Mouse (Mus musculus) embryonic facial prominence, embryonic 13.5 days (tissue): ENCODE measurements around the gene Vegfd. TPM values are rescaled to one million over a fixed set of nuclear protein-coding genes. Genes with fewer than 3 reads are reported as not detected.
A peak's percentile ranks its signal among the peaks of the same experiment; 100 is the strongest.

Source experiments
- ATAC-seq: fragments of 200-750 bp; cut with Nextera tagmentation; 2 replicates; pipeline ENCODE4 v1.8.0; 2017; ENCODE audit warnings: low read depth; ENCODE audit not compliant: insufficient number of reproducible peaks, insufficient read depth, low FRiP score, low TSS enrichment
- H3K27ac ChIP-seq: fragments of 300-500 bp; sonication (generic); 2 replicates; pipeline ENCODE4 v1.5.1; 2015; ENCODE audit warnings: moderate library complexity, mild to moderate bottlenecking, inconsistent platforms
- H3K27me3 ChIP-seq: fragments of 300-500 bp; sonication (generic); 2 replicates; pipeline ENCODE4 v1.6.1; 2015; ENCODE audit warnings: mild to moderate bottlenecking, inconsistent platforms
- H3K36me3 ChIP-seq: fragments of 300-500 bp; sonication (generic); 2 replicates; pipeline ENCODE4 v1.6.1; 2015; ENCODE audit warnings: mild to moderate bottlenecking, inconsistent platforms
- H3K4me1 ChIP-seq: fragments of 300-500 bp; sonication (generic); 2 replicates; pipeline ENCODE4 v1.6.1; 2015; ENCODE audit warnings: inconsistent platforms
- H3K4me2 ChIP-seq: fragments of 300-500 bp; sonication (generic); 2 replicates; pipeline ENCODE4 v1.6.1; 2015; ENCODE audit warnings: moderate library complexity, mild to moderate bottlenecking, inconsistent platforms
- H3K4me3 ChIP-seq: fragments of 300-500 bp; sonication (generic); 2 replicates; pipeline ENCODE4 v1.5.1; 2015; ENCODE audit warnings: mild to moderate bottlenecking, inconsistent platforms
- H3K9ac ChIP-seq: fragments of 300-500 bp; sonication (generic); 2 replicates; pipeline ENCODE4 v1.6.1; 2015; ENCODE audit warnings: mild to moderate bottlenecking, inconsistent platforms
- H3K9me3 ChIP-seq: fragments of 300-500 bp; sonication (generic); 2 replicates; pipeline ENCODE4 v1.6.1; 2016; ENCODE audit warnings: inconsistent platforms
- WGBS: fragments of 180-500 bp; shearing (Covaris S2); methylation state at CpG from one replicate; pipeline ENCODE4 v1.1.7; 2015; ENCODE audit warnings: mixed read lengths; 5-methylcytosine and 5-hydroxymethylcytosine counted together
- polyA plus RNA-seq: library from polyadenylated mRNA; unstranded; fragments of >200 nt; fragmentation: Nextera tagmentation; extraction: Ambion mirVana; gene quantifications from 2 replicates; pipeline ENCODE4 v1.2.1, GENCODE M21; 2015

The Vegfd gene
- polyA plus RNA-seq, 1 experiment from 2014 or later = 3.1 TPM

GRCm38 (mm10) chrX:164381618-164382408, 8.6 kb downstream of the Vegfd start:
- 24% methylated on average over 32 of the region's 33 CpGs for WGBS
- ATAC-seq = peak; percentile 97
- H3K4me3 ChIP-seq = peak overlapping the region; percentile 41
- no peaks in the 10 kb centered on the region for H3K9me3 ChIP-seq
- H3K4me2 ChIP-seq = peak overlapping the region; percentile 61
- peak overlapping the region; percentile 44; the same call in 1 of the 2 replicates for H3K9ac ChIP-seq
- no peak overlapping the region; the same call in 1 of the 2 replicates for H3K27ac ChIP-seq
- no peaks in the 10 kb centered on the region for H3K36me3 ChIP-seq
- H3K27me3 ChIP-seq = peaks cover 21% of the 10 kb centered on the region; the same call in 1 of the 2 replicates
- H3K4me1 ChIP-seq = no peaks in the 10 kb centered on the region

GRCm38 (mm10) chrX:164394091-164394490, 20.9 kb downstream of the Vegfd start:
- Histone ChIP-seq H3K27me3 (peaks cover 23% of the 10 kb centered on the region), H3K4me1 (no peaks in the 10 kb centered on the region), H3K4me2 (no peak overlapping the region), H3K27ac (no peak overlapping the region), H3K9ac (no peak overlapping the region), H3K4me3 (no peak overlapping the region), H3K9me3 (no peaks in the 10 kb centered on the region), H3K36me3 (no peaks in the 10 kb centered on the region)
- ATAC-seq = no peak
- 69% methylated on average over 4 of the region's 4 CpGs for WGBS

GRCm38 (mm10) chrX:164398456-164398855, 25.3 kb downstream of the Vegfd start:
- Histone ChIP-seq H3K9ac (no peak overlapping the region), H3K4me3 (no peak overlapping the region), H3K9me3 (no peaks in the 10 kb centered on the region), H3K4me2 (no peak overlapping the region), H3K36me3 (no peaks in the 10 kb centered on the region), H3K4me1 (no peaks in the 10 kb centered on the region), H3K27me3 (peaks cover 16% of the 10 kb centered on the region; the same call in 1 of the 2 replicates), H3K27ac (no peak overlapping the region)
- no peak for ATAC-seq
- WGBS = 66% methylated on average over 3 of the region's 3 CpGs

- Histone ChIP-seq H3K27me3 (peaks cover 22% of the 10 kb centered on the region), H3K9me3 (no peaks in the 10 kb centered on the region), H3K9ac (no peak overlapping the region), H3K4me2 (no peak overlapping the region), H3K4me1 (no peaks in the 10 kb centered on the region), H3K4me3 (no peak overlapping the region), H3K27ac (no peak overlapping the region), H3K36me3 (no peaks in the 10 kb centered on the region)
- no peak for ATAC-seq
Measured at GRCm38 (mm10) chrX:164405080-164405649, 32.0 kb downstream of the Vegfd start.

- no peaks in the 10 kb centered on the region for H3K4me1 ChIP-seq
- no peak overlapping the region for H3K4me2 ChIP-seq
- no peak overlapping the region for H3K4me3 ChIP-seq
- no peaks in the 10 kb centered on the region for H3K36me3 ChIP-seq
- WGBS = 71% methylated on average over 9 of the region's 9 CpGs
- no peak for ATAC-seq
- H3K27ac ChIP-seq = no peak overlapping the region
- no peaks in the 10 kb centered on the region for H3K9me3 ChIP-seq
- peaks cover 22% of the 10 kb centered on the region for H3K27me3 ChIP-seq
- H3K9ac ChIP-seq = no peak overlapping the region
Measured at GRCm38 (mm10) chrX:164406133-164407022, 33.2 kb downstream of the Vegfd start.

GRCm38 (mm10) chrX:164408301-164408927, 35.2 kb downstream of the Vegfd start:
- 85% methylated on average over 3 of the region's 3 CpGs for WGBS

GRCm38 (mm10) chrX:164410562-164410961, 37.4 kb downstream of the Vegfd start:
- Histone ChIP-seq H3K9me3 (no peaks in the 10 kb centered on the region), H3K4me2 (no peak overlapping the region), H3K27ac (no peak overlapping the region), H3K4me1 (no peaks in the 10 kb centered on the region), H3K4me3 (no peak overlapping the region), H3K36me3 (no peaks in the 10 kb centered on the region), H3K9ac (no peak overlapping the region), H3K27me3 (peaks cover 35% of the 10 kb centered on the region)
- 83% methylated on average over 1 of the region's 1 CpGs for WGBS
- no peak for ATAC-seq

More at GRCm38 (mm10) chrX:164408301-164408927, 35.2 kb downstream of the Vegfd start:
- no peaks in the 10 kb centered on the region for H3K36me3 ChIP-seq
- peaks cover 28% of the 10 kb centered on the region for H3K27me3 ChIP-seq
- H3K4me1 ChIP-seq = no peaks in the 10 kb centered on the region
- no peak overlapping the region for H3K4me3 ChIP-seq
- no peaks in the 10 kb centered on the region for H3K9me3 ChIP-seq
- H3K4me2 ChIP-seq = no peak overlapping the region
- H3K9ac ChIP-seq = no peak overlapping the region
- ATAC-seq = no peak
- no peak overlapping the region for H3K27ac ChIP-seq

GRCm38 (mm10) chrX:164416803-164417202, 43.6 kb downstream of the Vegfd start:
- Histone ChIP-seq H3K36me3 (no peaks in the 10 kb centered on the region), H3K27ac (no peak overlapping the region), H3K4me2 (no peak overlapping the region), H3K27me3 (peaks cover 34% of the 10 kb centered on the region), H3K9ac (no peak overlapping the region), H3K9me3 (no peaks in the 10 kb centered on the region), H3K4me1 (peaks cover 8% of the 10 kb centered on the region), H3K4me3 (no peak overlapping the region)
- 79% methylated on average over 2 of the region's 2 CpGs for WGBS
- ATAC-seq = no peak

GRCm38 (mm10) chrX:164418008-164418407, 44.8 kb downstream of the Vegfd start:
- no peak overlapping the region for H3K4me2 ChIP-seq
- H3K4me3 ChIP-seq = no peak overlapping the region
- H3K9ac ChIP-seq = no peak overlapping the region
- peaks cover 8% of the 10 kb centered on the region for H3K4me1 ChIP-seq
- no peak for ATAC-seq
- H3K27me3 ChIP-seq = peaks cover 33% of the 10 kb centered on the region
- H3K27ac ChIP-seq = no peak overlapping the region
- peaks cover 5% of the 10 kb centered on the region; the same call in 1 of the 2 replicates for H3K36me3 ChIP-seq
- no peaks in the 10 kb centered on the region for H3K9me3 ChIP-seq

- Histone ChIP-seq H3K9me3 (no peaks in the 10 kb centered on the region), H3K27me3 (peaks cover 30% of the 10 kb centered on the region), H3K4me3 (peak within 1 kb of the TSS; percentile 57), H3K4me2 (peak within 1 kb of the TSS; percentile 58), H3K36me3 (peaks cover 6% of the 10 kb centered on the region; the same call in 1 of the 2 replicates), H3K9ac (peak within 1 kb of the TSS; percentile 75), H3K27ac (peak within 1 kb of the TSS; percentile 75; the same call in 1 of the 2 replicates), H3K4me1 (peaks cover 8% of the 10 kb centered on the region)
- ATAC-seq = peak; percentile 99
- 26% methylated on average over 36 of the region's 40 CpGs for WGBS
Measured at GRCm38 (mm10) chrX:164419471-164419939, 46.3 kb downstream of the Vegfd start, which contains the start of gene Piga. Gene Piga, plus strand, starts transcription at chrX:164419787.

GRCm38 (mm10) chrX:164419955-164420354, 46.8 kb downstream of the Vegfd start:
- Histone ChIP-seq H3K9me3 (no peaks in the 10 kb centered on the region), H3K9ac (peak overlapping the region; percentile 75), H3K36me3 (peaks cover 6% of the 10 kb centered on the region; the same call in 1 of the 2 replicates), H3K27ac (peak overlapping the region; percentile 75; the same call in 1 of the 2 replicates), H3K4me2 (peak overlapping the region; percentile 58), H3K4me1 (peaks cover 8% of the 10 kb centered on the region), H3K27me3 (peaks cover 30% of the 10 kb centered on the region), H3K4me3 (peak overlapping the region; percentile 57)
- ATAC-seq = peak; percentile 15; the same call in 1 of the 2 replicates
- 24% methylated on average over 13 of the region's 13 CpGs for WGBS
